Mouse (Mus musculus): Measurements from ENCODE around the gene Eif2ak1.
A peak's percentile ranks its signal among the peaks of the same experiment; 100 is the strongest.
"Not testable (repeated sequence)": the region's sequence is repeated elsewhere in the genome, so short reads cannot be mapped to it uniquely, and the experiment has no call there.

The Eif2ak1 gene

DNA sequence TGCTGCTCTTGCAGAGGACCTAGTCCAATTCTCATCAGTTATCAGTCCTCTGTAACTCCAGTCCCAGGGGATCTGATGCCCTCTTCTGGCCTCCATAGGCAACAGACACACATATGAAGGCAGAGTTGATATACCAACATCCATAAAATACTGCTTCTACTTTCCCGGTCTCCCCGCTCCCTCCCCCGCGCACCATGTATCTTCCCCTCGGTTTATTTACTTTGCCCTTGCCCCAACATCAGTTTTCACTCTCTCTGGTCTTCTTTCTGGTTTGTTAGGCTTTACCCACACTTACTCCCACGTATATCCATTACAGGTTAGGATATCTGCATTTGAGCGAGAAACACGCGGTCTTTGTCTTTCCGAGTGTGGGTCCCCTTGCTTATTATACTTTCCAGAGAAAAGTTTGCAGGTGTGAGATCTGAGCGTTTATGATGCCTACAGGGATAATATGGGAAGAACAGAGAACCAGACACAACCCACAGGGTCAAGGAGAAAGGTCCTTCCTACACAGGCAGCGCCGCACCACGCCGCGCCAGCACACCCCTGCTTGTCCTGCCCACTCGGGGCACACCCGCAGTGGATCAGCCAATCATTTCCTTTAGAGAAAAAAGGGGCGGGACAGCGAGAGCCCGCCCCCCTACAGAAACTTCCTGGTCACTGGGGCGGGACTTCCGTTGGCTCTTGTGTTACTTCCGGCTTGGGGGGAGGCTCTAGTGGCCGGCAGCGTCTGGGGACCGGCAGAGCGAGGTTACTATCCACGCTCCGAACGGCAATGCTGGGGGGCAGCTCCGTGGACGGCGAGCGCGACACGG lies at the start of gene Eif2ak1:
Gene Eif2ak1, plus strand, starts transcription at position 673 of the 815 bp plus-strand sequence.
- DNase-seq, result peak; percentile 96

DNA sequence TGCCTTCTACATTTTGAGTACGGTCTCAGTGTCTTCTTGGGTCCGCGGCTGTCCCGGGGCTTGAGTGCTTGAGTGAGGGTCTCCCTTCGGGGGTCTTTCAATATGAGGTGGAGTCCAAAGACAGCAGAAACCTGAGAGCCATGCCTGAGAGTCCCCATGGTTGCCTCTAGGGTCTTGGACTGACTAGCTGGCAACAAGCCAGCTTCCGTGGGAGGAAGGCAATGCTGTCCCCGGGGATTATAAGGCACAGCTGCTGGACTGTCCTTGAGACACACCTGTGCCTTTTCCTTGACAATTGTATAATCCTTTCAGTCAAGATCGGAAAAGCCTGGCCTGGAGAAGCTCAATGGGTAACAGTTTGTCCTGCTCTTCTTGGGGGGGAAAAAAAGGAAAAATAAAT lies 35.6 kb upstream of the Eif2ak1 start:
- no peak for DNase-seq

DNA sequence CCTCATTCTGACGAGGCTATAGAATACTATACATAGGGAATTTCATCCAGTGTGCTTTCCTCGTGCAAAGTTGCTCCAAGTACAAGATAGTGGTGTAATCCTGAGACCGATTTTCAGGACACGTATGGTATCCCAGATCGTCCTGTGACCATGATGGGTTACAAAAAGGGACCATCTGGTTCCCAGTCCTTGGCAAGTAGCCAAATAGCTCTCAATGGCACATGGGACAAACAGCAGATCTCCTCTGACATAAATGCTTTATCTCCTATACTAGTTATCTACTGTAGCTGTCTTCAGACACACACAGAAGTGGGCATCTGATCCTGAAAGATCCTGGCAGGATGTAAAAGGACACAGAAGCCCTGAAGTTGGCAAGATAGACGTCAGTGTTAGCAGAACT lies 32.2 kb upstream of the Eif2ak1 start:
- no peak for DNase-seq

GRCm38 (mm10) chr5:143801216-143801615 lies 16.4 kb upstream of the Eif2ak1 start:
- DNase-seq, result not testable (repeated sequence)

DNA sequence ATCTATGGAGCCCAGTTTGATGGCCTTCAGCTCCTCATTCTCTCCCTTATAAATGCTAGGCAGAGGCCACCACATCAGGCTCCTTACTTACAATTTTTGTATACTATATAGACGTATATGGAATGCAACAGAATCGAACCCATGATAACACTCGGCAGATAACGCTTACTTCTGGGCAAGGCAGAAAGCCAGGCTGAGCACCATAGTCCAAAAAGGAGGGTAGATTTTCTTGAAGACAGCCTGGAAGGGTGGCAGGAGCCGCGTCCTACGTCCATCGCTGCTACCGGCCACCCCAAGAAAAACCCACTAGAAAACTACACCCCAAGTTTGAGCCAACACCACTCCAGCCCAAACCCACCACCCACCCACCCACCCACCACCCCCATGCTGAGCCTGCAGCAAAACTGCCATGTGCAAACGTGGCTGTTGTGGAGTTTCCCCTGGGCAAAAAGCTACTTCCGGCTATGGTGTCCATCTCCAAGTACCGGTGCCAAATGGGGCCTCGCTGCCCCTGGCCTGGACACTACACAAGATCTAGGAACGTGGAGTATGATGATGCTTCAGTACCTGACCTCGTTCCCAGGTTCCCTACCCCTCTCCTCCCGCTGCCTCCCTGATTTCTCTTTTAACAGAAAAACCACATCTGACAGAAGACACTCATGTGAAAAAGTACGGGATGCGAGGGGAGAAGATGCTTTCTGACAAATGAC lies 13.4 kb upstream of the Eif2ak1 start:
- no peak for DNase-seq

DNA sequence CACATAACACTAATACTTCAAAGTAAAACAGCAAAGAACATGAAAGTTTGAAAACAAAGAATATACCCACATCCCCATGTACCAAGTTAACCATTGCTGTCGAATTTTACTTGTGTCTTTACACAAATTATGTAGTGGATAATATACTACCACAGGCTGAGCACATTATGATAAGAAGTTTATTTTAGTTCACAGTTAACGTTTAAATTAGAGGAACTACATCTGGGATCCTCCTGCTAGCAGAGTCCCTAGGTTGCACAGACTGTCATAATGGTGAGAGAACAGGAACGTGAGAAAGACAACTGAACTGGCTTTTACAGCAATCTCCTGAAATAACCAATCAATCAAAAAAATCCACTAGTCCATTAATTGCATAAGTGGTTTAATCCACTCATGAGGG lies 10.3 kb upstream of the Eif2ak1 start:
- no peak for DNase-seq

DNA sequence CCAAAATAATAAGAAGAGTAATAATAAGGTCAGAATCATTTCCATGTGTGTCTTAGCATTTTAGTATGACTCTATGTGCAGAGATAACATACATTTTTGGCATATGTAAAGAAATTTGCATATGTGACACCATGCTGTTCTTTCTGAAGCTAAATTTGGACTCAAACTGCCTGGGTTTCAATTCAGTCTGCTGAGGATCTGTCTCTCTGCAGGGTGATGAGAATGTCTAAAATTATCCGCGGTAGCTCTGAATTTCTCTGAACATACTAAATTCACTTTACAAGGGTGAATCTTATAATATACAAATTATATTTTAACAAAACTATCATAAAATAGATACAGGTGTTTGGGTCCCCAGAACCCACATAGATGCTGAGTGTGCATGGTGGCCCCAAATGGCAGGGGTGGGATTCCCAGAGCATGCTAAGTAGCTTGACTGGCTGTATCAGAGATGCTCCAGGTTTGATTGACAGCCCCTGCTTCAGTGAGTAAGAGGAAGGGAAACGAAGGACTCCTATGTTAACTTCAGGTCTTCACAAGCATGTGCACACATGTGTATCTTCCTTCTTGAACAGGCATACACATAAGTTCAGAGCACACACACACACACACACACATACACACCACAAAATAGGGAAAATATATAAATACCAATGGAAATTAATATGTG lies 8.0 kb upstream of the Eif2ak1 start:
- DNase-seq, result no peak

- DNase-seq, result no peak
Observed at GRCm38 (mm10) chr5:143811653-143812052, 5.9 kb upstream of the Eif2ak1 start.

DNA sequence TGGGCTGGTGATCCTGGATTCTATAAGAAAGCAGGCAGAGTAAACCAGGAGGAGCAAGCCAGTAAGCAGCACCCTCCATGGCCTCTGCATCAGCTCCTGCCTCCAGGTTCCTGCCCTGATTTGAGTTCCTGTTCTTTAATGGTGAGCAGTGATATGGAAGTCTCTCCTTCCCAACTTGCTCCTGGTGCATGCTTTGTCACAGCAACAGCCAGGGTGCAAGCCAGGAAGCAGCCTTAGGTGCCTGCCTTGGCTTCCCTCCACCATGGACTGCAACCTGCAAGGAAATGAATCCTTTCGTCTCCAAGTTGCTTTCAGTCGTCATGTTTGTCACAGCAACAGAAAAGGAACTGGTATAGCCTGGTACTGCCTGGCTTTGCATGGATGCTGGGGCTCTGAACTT lies 3.0 kb upstream of the Eif2ak1 start:
- no peak for DNase-seq

- DNase-seq, result no peak
Observed at GRCm38 (mm10) chr5:143817931-143818311, 333 bp downstream of the Eif2ak1 start.

- DNase-seq, result no peak
Observed at GRCm38 (mm10) chr5:143818461-143818860, 873 bp downstream of the Eif2ak1 start.

- no peak for DNase-seq
Observed at GRCm38 (mm10) chr5:143818949-143819348, 1.4 kb downstream of the Eif2ak1 start.

DNA sequence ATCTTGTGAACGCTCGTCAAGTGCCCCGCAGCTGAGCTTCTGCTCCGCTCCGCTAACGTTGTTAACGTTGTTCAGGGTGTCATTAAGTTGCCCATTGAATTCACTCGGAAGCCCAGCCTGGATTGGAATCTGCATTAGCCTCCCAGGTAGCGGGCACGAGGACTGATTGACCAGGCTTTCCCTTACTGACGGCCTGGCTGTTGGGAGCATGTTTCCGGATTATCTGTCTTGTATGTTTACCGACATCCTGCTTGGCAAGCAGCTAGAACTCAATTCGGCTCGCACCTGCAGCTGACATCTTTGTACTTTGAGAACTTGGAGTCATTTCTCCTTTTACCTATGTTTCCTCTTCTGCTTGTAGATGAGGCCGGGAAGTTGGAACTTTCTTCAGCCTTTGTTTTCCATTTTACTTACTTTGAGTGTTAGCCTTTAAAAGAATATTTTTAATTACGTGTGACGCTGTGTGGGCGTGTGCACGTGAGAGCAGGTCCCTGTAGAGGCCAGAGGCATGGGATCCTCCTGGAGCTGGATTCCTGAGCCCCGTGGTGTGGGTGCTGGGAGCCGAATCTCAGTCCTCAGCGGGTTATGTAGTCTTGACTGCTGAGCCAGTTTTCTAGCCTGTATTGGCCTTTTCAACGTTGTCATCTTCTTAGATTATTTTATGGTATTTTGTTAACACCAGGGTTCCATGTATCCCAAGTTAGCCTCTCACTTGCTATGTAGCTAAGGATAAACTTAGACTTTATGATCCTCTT lies 2.5 kb downstream of the Eif2ak1 start:
- DNase-seq, result no peak

GRCm38 (mm10) chr5:143820820-143821219 lies 3.2 kb downstream of the Eif2ak1 start:
- DNase-seq, result no peak

GRCm38 (mm10) chr5:143871547-143872169 lies 54.1 kb downstream of the Eif2ak1 start:
- DNase-seq, result no peak

DNA sequence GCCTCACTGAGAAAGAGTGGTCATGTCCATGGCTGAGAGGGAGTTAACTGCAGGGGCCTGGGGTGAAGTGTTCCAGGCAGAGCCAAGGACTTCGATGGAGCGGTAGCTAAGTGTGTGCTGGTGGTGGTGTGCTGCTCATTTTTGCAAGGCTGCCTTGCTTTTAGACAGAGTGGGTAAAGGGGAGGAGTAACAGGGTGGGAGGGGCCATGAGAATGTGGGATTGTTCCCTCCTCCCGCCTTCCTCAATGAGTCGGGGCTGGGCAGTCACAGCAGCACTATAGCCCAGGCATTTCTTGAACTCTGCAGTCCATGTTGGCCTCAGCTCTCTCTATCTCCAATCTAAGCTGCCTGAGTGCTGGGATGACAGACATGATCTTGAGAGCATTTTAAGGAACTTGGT lies 57.0 kb downstream of the Eif2ak1 start:
- DNase-seq, result no peak

- no peak for DNase-seq
Observed at GRCm38 (mm10) chr5:143885274-143885673, 67.7 kb downstream of the Eif2ak1 start.

DNA sequence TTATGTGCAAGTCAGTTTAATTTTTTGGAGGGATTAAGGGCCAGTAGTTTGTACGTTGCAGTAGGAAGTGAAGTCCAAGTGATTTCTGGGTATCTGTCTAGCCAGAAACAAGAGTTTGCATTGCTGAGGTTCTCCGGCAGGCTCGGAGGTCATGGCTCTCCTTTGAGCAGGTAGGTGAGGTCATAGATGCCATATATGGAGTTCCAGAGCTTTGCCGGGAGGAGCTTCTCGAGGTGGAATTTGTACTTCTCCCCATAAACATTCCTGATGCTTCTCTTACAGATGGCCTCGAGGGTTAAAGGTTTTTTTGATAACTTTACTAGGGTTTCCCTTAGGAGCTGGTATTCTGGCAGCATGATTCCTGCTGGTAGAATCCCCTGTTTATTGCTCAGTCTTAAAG lies 73.2 kb downstream of the Eif2ak1 start:
- no peak for DNase-seq

GRCm38 (mm10) chr5:143892255-143892886 lies 74.8 kb downstream of the Eif2ak1 start:
- DNase-seq, result no peak

DNA sequence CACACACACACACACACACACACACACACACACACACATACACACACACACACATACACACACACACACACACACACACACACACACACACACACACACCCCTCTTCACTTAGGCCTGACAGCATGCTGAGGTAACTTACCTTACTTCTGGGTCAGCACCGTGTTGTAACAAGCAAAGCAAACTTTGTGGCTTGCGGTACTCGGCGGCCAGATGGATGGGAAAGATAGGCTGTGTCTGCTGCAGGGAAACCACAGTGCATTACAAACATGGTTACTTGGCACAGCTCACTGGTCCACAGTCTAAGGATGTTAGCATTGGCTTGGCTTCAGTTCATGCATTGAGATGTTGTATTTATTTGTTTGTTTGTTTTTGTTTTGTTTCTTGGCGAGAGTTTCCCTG lies 75.8 kb downstream of the Eif2ak1 start:
- DNase-seq, result no peak

DNA sequence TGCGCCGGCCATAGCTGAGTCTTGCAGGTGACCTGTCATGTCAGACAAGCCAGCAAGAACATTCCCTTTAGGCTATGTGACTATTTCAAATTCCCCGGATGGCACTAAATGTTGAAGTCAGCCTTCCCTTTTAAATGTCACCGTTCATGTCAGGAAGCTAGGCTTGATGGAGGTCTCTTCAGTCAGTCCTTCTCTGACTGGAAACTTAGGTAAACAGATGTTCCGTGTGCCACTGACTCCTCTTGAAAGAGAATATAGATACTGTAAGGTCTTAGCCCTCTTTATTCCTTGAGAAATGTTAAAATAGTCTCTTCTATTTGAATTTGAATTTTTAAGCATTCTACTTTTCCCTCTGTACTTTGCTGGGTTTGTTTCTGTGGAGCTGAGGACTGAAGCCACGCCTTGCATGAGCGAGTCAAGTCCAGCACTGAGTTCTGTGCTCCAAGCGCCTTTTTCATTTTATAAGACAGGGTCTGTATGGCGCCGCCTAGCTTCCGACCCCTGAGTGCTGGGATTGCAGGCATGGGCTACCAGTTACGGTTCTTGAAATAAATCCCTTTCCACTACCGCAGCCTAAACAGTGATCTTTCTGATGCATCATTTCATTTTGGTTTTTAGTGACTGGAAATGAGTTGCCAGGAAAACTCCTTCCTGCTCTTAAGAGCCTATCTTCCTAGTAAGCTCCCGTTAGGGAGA lies 80.2 kb downstream of the Eif2ak1 start, which contains the start of gene Ankrd61:
Gene Ankrd61, minus strand, starts transcription at position 51 of the 696 bp plus-strand sequence.
- no peak for DNase-seq
